Mouse (Mus musculus) kidney, embryonic 15.5 days (tissue): ENCODE measurements at regions not wholly inside any gene's neighbourhood (a gene's known extent, or its start where the extent isn't known, plus 50 kb on each side); places are given as distances from the start of the nearest gene placed in this dataset.
"Not testable (repeated sequence)": the region's sequence is repeated elsewhere in the genome, so short reads cannot be mapped to it uniquely, and the experiment has no call there.

Source experiments
- ATAC-seq: fragments of 200-750 bp; cut with Nextera tagmentation; replicated peaks from 2 replicates; pipeline ENCODE4 v1.8.0; 2017; ENCODE audit warnings: moderate TSS enrichment; ENCODE audit not compliant: low FRiP score
- H3K27ac ChIP-seq: fragments of 300-500 bp; sonication (generic); 2 replicates; pipeline ENCODE4 v1.5.1; 2015; ENCODE audit warnings: mild to moderate bottlenecking, inconsistent platforms
- H3K27me3 ChIP-seq: fragments of 300-500 bp; sonication (generic); 2 replicates; pipeline ENCODE4 v1.6.1; 2015; ENCODE audit warnings: inconsistent platforms
- H3K36me3 ChIP-seq: fragments of 300-500 bp; sonication (generic); 2 replicates; pipeline ENCODE4 v1.6.1; 2015; ENCODE audit warnings: inconsistent platforms
- H3K4me1 ChIP-seq: fragments of 300-500 bp; sonication (generic); 2 replicates; pipeline ENCODE4 v1.6.1; 2015; ENCODE audit warnings: inconsistent platforms
- H3K4me2 ChIP-seq: fragments of 300-500 bp; sonication (generic); 2 replicates; pipeline ENCODE4 v1.6.1; 2015; ENCODE audit warnings: moderate library complexity, mild to moderate bottlenecking, inconsistent platforms
- H3K4me3 ChIP-seq: fragments of 300-500 bp; sonication (generic); replicated peaks from 2 replicates; pipeline ENCODE4 v1.5.1; 2015; ENCODE audit warnings: mild to moderate bottlenecking, inconsistent platforms
- H3K9ac ChIP-seq: fragments of 300-500 bp; sonication (generic); 2 replicates; pipeline ENCODE4 v1.6.1; 2015; ENCODE audit warnings: mild to moderate bottlenecking, inconsistent platforms
- H3K9me3 ChIP-seq: fragments of 300-500 bp; sonication (generic); replicated peaks from 2 replicates; pipeline ENCODE4 v1.6.1; 2016; ENCODE audit warnings: inconsistent platforms
- WGBS: fragments of 180-500 bp; shearing (Covaris S2); methylation state at CpG from one replicate; pipeline ENCODE4 v1.1.7; 2015; ENCODE audit warnings: mixed read lengths; 5-methylcytosine and 5-hydroxymethylcytosine counted together

DNA sequence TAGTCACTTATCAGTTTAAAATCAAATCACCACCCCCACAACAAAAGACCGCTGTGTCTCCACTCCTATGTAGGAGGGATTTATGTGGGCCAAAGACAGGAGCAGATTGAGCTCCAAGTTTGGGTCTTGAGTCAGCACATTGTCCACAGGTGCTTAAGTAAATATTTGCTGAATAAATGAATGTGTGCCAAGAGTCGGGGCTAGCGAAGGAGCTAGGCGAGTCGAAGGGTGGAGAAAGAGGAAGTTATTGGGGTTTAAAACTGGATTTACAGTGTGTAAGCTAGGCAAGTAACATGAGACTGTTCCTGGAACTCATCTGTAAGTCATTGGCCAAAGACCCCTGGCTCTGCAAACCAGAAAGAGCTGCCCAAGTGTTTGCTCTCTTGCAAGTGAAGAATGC is 122.9 kb downstream of the Enc1 start:
- Histone ChIP-seq H3K27me3 (0 out of 2 replicates have a peak, but pooled peaks cover 5% of the 10 kb centered on the region), H3K4me3 (no peak overlapping the region), H3K36me3 (no peaks in the 10 kb centered on the region), H3K9ac (no peak overlapping the region), H3K4me2 (no peak overlapping the region), H3K9me3 (no peaks in the 10 kb centered on the region), H3K27ac (no peak overlapping the region), H3K4me1 (peaks cover 33% of the 10 kb centered on the region)
- ATAC-seq = no peak
- 30% methylated on average over 5 of the region's 5 CpGs for WGBS

- no peaks in the 10 kb centered on the region for H3K36me3 ChIP-seq
- no peak overlapping the region for H3K9ac ChIP-seq
- H3K27ac ChIP-seq = no peak overlapping the region
- WGBS = 92% methylated on average over 4 of the region's 4 CpGs
- peaks cover 33% of the 10 kb centered on the region for H3K4me1 ChIP-seq
- H3K9me3 ChIP-seq = no peaks in the 10 kb centered on the region
- 0 out of 2 replicates have a peak, but pooled peaks cover 5% of the 10 kb centered on the region for H3K27me3 ChIP-seq
- H3K4me3 ChIP-seq = no peak overlapping the region
- ATAC-seq = no peak
- no peak overlapping the region for H3K4me2 ChIP-seq
Observed at GRCm38 (mm10) chr13:97363214-97363613, 122.3 kb downstream of the Enc1 start.

DNA sequence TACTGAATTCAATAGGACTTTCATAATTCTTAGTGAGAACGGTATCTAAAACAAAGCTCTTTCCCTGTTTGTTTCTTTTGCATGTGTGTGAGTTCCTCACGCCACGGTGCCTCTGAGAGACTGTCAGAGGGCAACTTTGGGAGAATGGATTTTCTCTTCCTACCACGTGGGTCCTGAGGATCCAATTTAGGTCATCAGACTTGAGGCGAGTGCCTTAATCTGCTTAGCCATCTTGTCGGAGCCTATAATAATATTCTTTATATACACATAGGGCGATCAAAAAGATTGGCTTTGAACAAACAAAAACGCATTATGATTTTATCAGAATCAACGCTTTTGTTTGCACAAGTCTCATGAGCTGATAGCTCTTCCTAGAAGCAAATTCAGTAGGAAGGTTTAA is 119.6 kb downstream of the Enc1 start:
- ATAC-seq = no peak

GRCm38 (mm10) chr13:97358781-97359305 is 117.9 kb downstream of the Enc1 start:
- no peak overlapping the region for H3K4me2 ChIP-seq
- no peaks in the 10 kb centered on the region for H3K36me3 ChIP-seq
- H3K9me3 ChIP-seq = no peaks in the 10 kb centered on the region
- H3K4me3 ChIP-seq = no peak overlapping the region
- H3K4me1 ChIP-seq = peaks cover 14% of the 10 kb centered on the region
- no peak for ATAC-seq
- H3K27me3 ChIP-seq = peaks cover 5% of the 10 kb centered on the region; the same call in 1 of the 2 replicates
- no peak overlapping the region for H3K27ac ChIP-seq
- H3K9ac ChIP-seq = no peak overlapping the region
- WGBS = 83% methylated on average over 8 of the region's 8 CpGs

More for the DNA sequence above, 119.6 kb downstream of the Enc1 start:
- Histone ChIP-seq H3K9me3 (no peaks in the 10 kb centered on the region), H3K4me3 (no peak overlapping the region), H3K27ac (no peak overlapping the region), H3K27me3 (0 out of 2 replicates have a peak, but pooled peaks cover 5% of the 10 kb centered on the region), H3K4me2 (no peak overlapping the region), H3K9ac (no peak overlapping the region), H3K4me1 (peaks cover 25% of the 10 kb centered on the region), H3K36me3 (no peaks in the 10 kb centered on the region)
- WGBS = 80% methylated on average over 9 of the region's 9 CpGs

DNA sequence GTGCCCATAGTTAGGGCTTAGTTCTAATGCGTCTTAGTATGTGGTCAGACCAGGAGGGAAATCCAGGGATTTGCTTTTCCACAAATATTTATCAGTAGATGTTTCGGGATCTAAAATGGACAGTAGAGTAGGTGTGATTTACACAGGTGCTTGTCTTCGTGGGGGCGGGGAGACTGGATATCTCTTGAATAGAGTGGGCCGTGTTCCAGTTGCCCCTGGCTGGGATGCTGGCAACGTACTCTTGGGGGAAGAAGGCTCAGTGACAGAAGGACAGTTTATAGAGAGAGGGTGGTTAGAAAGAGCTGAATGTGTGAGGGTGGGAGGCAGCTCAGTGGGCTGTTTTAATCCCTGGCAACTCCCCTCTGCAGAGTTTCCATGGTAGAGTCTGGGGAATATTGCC is 117.4 kb downstream of the Enc1 start:
- Histone ChIP-seq H3K27ac (no peak overlapping the region), H3K4me2 (no peak overlapping the region), H3K27me3 (peaks cover 8% of the 10 kb centered on the region; the same call in 1 of the 2 replicates), H3K9ac (no peak overlapping the region), H3K36me3 (no peaks in the 10 kb centered on the region), H3K9me3 (no peaks in the 10 kb centered on the region), H3K4me3 (no peak overlapping the region), H3K4me1 (peaks cover 11% of the 10 kb centered on the region; the same call in 1 of the 2 replicates)
- 74% methylated on average over 6 of the region's 6 CpGs for WGBS
- no peak for ATAC-seq

DNA sequence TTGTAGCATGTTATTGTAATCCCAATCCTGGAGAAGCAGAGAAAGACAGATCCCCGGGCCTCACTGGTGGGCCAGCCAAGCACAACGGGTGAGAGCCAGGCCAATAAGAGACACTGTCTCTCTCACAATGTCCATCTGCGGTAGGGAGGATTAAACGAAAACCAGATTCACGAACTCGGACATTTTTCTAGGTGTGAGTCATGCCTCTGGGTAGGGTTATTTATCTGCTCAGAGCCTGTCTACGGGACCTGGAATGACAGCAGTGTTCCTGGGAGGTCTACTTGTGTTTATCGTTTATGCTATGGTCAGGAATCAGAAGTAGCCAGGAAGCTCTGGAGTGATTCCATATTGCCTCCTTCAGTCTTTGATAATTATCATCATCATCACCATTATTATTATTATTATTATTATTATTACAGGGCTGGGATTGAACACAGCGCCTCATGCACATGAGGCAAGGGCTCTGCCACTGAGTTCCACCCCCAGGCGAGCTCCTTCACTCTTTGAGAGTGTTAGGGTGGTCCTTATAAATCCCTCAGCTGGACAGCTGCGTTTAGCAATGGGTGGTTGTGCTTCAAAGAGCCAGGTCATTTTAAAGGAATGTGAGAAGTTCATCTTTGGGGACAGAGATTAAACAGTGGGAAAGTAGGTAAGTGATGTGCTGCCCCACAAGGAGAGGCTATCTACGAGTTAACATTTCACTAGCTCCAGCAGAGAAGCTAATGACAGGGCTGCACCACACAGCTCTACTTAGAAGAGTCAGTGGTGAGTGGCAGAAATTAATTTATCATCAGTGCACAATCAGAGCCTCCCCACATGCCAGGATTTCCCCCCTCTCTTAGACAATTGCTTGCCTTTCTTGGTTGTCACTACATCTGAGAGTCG is 116.3 kb downstream of the Enc1 start:
- Histone ChIP-seq H3K4me3 (no peak overlapping the region), H3K36me3 (no peaks in the 10 kb centered on the region), H3K9ac (no peak overlapping the region), H3K27me3 (peaks cover 8% of the 10 kb centered on the region; the same call in 1 of the 2 replicates), H3K27ac (no peak overlapping the region), H3K4me2 (no peak overlapping the region), H3K9me3 (no peaks in the 10 kb centered on the region), H3K4me1 (peaks cover 11% of the 10 kb centered on the region; the same call in 1 of the 2 replicates)
- 56% methylated on average over 13 of the region's 13 CpGs for WGBS
- 0 out of 2 replicates have a peak, but pooled peaks have one; percentile 29 for ATAC-seq

DNA sequence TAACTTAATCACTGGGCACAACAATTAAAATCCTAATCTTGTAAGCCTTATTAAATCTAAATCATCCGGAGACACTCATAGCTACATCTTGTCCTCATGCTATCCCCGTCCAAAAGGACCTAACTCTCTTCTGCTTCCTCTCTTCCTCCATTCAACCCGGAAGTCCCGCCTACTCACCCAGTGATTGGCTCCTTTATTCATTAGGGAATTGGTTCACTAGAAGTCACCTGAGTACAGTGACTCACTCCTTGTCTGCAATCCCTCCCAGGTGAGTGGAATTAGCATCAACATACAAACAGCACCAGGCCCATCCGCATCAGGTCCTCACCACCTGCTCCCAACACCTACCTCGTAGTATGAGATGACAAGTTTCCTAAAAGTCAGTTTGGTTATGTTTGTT is 114.5 kb downstream of the Enc1 start:
- H3K27me3 ChIP-seq, H3K27ac ChIP-seq, H3K9ac ChIP-seq, H3K9me3 ChIP-seq, H3K4me3 ChIP-seq, H3K4me2 ChIP-seq, ATAC-seq, H3K36me3 ChIP-seq: not testable (repeated sequence)
- peaks cover 11% of the 10 kb centered on the region; the same call in 1 of the 2 replicates for H3K4me1 ChIP-seq
- WGBS = 95% methylated on average over 6 of the region's 6 CpGs

GRCm38 (mm10) chr13:97347696-97348095 is 106.8 kb downstream of the Enc1 start:
- WGBS = 78% methylated on average over 7 of the region's 7 CpGs

GRCm38 (mm10) chr13:97341218-97341889 is 100.4 kb downstream of the Enc1 start:
- H3K9ac ChIP-seq = no peak overlapping the region
- no peak overlapping the region for H3K4me2 ChIP-seq
- peaks cover 23% of the 10 kb centered on the region for H3K4me1 ChIP-seq
- no peaks in the 10 kb centered on the region for H3K27me3 ChIP-seq
- no peaks in the 10 kb centered on the region for H3K36me3 ChIP-seq
- ATAC-seq = no peak
- no peaks in the 10 kb centered on the region for H3K9me3 ChIP-seq
- 43% methylated on average over 7 of the region's 7 CpGs for WGBS
- no peak overlapping the region for H3K4me3 ChIP-seq
- peak overlapping the region; percentile 37; the same call in 1 of the 2 replicates for H3K27ac ChIP-seq

More at GRCm38 (mm10) chr13:97347696-97348095, 106.8 kb downstream of the Enc1 start:
- no peaks in the 10 kb centered on the region for H3K9me3 ChIP-seq
- no peak overlapping the region for H3K4me2 ChIP-seq
- H3K27ac ChIP-seq = no peak overlapping the region
- H3K4me1 ChIP-seq = no peaks in the 10 kb centered on the region
- no peaks in the 10 kb centered on the region for H3K36me3 ChIP-seq
- H3K9ac ChIP-seq = no peak overlapping the region
- no peaks in the 10 kb centered on the region for H3K27me3 ChIP-seq
- no peak for ATAC-seq
- H3K4me3 ChIP-seq = no peak overlapping the region

- ATAC-seq = no peak
- Histone ChIP-seq H3K9ac (no peak overlapping the region), H3K9me3 (no peaks in the 10 kb centered on the region), H3K4me2 (no peak overlapping the region), H3K36me3 (no peaks in the 10 kb centered on the region), H3K27ac (no peak overlapping the region), H3K4me3 (no peak overlapping the region), H3K27me3 (no peaks in the 10 kb centered on the region), H3K4me1 (peaks cover 26% of the 10 kb centered on the region)
- 21% methylated on average over 3 of the region's 3 CpGs for WGBS
Observed at GRCm38 (mm10) chr13:97337954-97338353, 97.0 kb downstream of the Enc1 start.

GRCm38 (mm10) chr13:97337296-97337731 is 96.4 kb downstream of the Enc1 start:
- Histone ChIP-seq H3K4me3 (no peak overlapping the region), H3K36me3 (no peaks in the 10 kb centered on the region), H3K9me3 (no peaks in the 10 kb centered on the region), H3K27me3 (no peaks in the 10 kb centered on the region), H3K4me1 (peaks cover 26% of the 10 kb centered on the region), H3K4me2 (no peak overlapping the region), H3K27ac (peak overlapping the region; percentile 45; the same call in 1 of the 2 replicates), H3K9ac (no peak overlapping the region)
- WGBS = 49% methylated on average over 10 of the region's 10 CpGs
- ATAC-seq = no peak
